Mouse (Mus musculus): ENCODE measurements at regions not wholly inside any gene's neighbourhood (a gene's known extent, or its start where the extent isn't known, plus 50 kb on each side); places are given as distances from the start of the nearest gene placed in this dataset.

- TF ChIP-seq CTCF (IDR thresholded peaks at IDR 0.05; ENCODE audit: extremely low read depth, insufficient read length, insufficient replicate concordance, low read depth, low read length) (no peak), POLR2A (IDR thresholded peaks at IDR 0.05; ENCODE audit: low read depth, low read length) (no peak)
Observed at GRCm38 (mm10) chr8:6807116-6807515, 1702.0 kb upstream of the Slc10a2 start.
